Mouse (Mus musculus): Measurements from ENCODE around the gene Top3a. TPM values are rescaled to one million over a fixed set of nuclear protein-coding genes. Genes with fewer than 3 reads are reported as not detected.

The Top3a gene
- polyA plus RNA-seq, 1 experiment from 2014 or later = 8.2 TPM

DNA sequence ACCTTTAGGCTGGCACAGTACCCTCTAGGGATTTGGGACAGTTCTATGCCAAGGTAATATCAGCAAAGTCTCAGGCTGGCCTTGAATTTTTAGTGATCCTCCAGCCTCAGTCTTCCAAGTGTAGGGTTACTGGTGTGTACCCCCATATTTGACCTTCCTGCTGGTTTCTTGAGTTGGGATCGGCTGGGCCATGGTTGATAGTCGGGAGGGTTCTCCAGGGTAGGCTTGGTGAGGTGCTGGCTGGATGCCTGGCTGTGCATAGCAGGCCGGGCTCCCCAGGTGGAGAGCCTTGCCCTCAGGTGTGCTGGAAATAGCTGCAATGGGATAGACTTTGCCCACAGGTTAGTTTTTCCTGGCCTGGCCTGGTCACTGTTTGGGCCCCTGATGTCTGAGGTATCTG is 71.9 kb downstream of the Top3a start:
- Histone ChIP-seq H3K4me2 (ENCODE audit: low read length) (no peak overlapping the region), H3K27ac (no peak overlapping the region), H3K9me3 (replicated peaks; ENCODE audit: low read length) (no peaks in the 10 kb centered on the region), H3K9ac (ENCODE audit: low read depth, low read length) (no peak overlapping the region), H3K27me3 (ENCODE audit: insufficient read depth, low read length) (no peaks in the 10 kb centered on the region), H3K4me3 (replicated peaks; ENCODE audit: low read depth, low read length) (no peak overlapping the region), H3K36me3 (ENCODE audit: insufficient read depth, low read length) (peaks cover 28% of the 10 kb centered on the region), H3K4me1 (replicated peaks; ENCODE audit: insufficient read depth, low read length) (0 out of 2 replicates have a peak, but pooled peaks cover 4% of the 10 kb centered on the region)
- no peak for DNase-seq (ENCODE audit: low spot score)
- ATAC-seq (replicated peaks; ENCODE audit: low FRiP score, low read depth) = no peak
- TF ChIP-seq CTCF (IDR thresholded peaks at IDR 0.05; ENCODE audit: low read depth) = no peak
- 98% methylated on average over 3 of the region's 3 CpGs for WGBS

DNA sequence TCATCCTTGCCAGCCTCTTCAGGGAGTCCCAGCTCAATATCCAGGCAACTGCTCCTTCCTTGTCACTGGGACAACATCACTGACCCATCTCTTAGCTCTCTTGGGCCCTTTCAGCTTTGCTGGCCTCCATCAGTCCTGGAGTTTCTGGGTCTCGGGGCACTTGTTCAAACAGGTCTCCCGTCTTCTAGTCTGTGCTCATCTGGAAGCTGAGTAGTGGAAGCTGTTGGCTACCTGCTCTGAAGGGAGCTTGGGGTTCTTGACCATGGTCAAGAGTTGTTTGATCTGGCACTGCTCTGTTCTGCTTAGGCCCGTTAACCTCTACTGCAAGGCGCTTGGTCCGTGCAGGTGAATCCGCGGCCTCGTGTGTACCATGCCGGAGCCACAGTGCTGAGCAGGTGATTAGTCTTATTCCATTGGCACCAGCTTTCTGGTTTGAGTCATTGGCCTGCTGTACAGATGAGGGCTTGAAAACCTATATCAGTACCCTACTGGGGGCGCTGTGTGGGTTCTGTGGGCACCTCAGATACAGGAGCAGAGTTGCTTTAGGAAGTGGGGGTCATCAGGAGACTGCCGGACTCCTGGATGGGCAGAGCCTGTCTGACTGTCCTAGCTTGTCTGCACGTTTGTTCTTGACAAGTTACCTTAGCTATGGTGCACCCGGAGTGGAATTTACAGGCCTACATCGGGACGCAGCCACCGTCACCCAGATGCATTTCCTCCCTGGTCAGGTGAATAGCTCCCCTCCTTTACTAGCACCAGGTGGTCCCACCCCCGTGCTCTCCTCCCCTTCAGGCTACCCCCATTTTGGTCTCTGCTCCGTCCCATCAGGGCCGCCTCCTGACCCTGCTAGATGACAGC is 72.9 kb downstream of the Top3a start:
- WGBS = 94% methylated on average over 19 of the region's 19 CpGs
- H3K4me3 ChIP-seq (replicated peaks; ENCODE audit: low read depth, low read length) = no peak overlapping the region
- no peak for DNase-seq (ENCODE audit: low spot score)
- H3K9me3 ChIP-seq (replicated peaks; ENCODE audit: low read length) = no peaks in the 10 kb centered on the region
- 0 out of 2 replicates have a peak, but pooled peaks cover 4% of the 10 kb centered on the region for H3K4me1 ChIP-seq (replicated peaks; ENCODE audit: insufficient read depth, low read length)
- no peak overlapping the region for H3K4me2 ChIP-seq (ENCODE audit: low read length)
- no peak for TF ChIP-seq CTCF (IDR thresholded peaks at IDR 0.05; ENCODE audit: low read depth)
- H3K27ac ChIP-seq = no peak overlapping the region
- no peaks in the 10 kb centered on the region for H3K27me3 ChIP-seq (ENCODE audit: insufficient read depth, low read length)
- no peak for ATAC-seq (replicated peaks; ENCODE audit: low FRiP score, low read depth)
- H3K36me3 ChIP-seq (ENCODE audit: insufficient read depth, low read length) = peaks cover 18% of the 10 kb centered on the region
- H3K9ac ChIP-seq (ENCODE audit: low read depth, low read length) = no peak overlapping the region

DNA sequence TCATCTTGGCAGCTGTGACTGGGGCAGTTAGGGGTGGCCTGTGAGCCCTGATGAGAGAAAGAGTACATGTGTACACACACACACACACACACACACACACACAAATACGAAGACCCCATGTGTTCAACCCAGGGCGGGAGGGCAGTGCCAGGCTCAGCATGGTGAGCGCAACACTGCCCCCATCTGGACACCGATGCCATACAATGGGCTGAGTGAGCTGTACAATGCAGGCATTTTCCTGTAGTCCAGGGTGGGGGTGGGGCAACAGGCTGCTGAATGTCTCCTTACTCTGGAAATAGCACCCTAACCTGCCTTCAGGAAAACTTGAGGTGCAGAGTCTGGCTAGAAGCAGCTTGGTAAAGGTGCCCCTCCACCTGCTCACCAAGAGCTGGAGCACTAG is 74.0 kb downstream of the Top3a start:
- Histone ChIP-seq H3K4me2 (ENCODE audit: low read length) (no peak overlapping the region), H3K27ac (no peak overlapping the region), H3K36me3 (ENCODE audit: insufficient read depth, low read length) (0 out of 2 replicates have a peak, but pooled peaks cover 7% of the 10 kb centered on the region), H3K9ac (ENCODE audit: low read depth, low read length) (no peak overlapping the region), H3K27me3 (ENCODE audit: insufficient read depth, low read length) (no peaks in the 10 kb centered on the region), H3K9me3 (replicated peaks; ENCODE audit: low read length) (no peaks in the 10 kb centered on the region), H3K4me3 (replicated peaks; ENCODE audit: low read depth, low read length) (no peak overlapping the region), H3K4me1 (replicated peaks; ENCODE audit: insufficient read depth, low read length) (peaks cover 9% of the 10 kb centered on the region; the same call in 1 of the 2 replicates)
- peak; percentile 71 for DNase-seq (ENCODE audit: low spot score)
- peak; percentile 78 for TF ChIP-seq CTCF (IDR thresholded peaks at IDR 0.05; ENCODE audit: low read depth)
- WGBS = 47% methylated on average over 4 of the region's 4 CpGs
- no peak for ATAC-seq (replicated peaks; ENCODE audit: low FRiP score, low read depth)

DNA sequence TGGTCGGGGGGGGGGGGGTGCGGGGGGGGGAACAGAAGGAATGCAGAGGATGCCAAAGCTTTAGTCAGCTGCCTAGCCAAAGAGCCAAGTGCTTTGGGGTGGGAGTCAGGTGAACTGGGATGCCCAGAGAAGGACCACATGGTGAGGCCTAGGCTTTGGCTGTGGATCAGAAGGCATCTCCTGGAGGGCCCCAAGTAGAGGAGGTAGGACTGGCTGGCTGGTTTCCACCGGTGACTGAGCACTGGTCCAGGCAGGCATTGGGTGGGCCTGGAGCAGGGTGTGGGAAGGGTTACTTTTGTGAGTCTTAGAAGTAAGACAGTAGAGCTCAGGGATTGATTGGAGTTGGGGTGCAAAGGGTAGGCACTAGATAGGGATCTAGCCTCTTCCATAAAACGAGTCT is 75.6 kb downstream of the Top3a start:
- no peak overlapping the region for H3K9ac ChIP-seq (ENCODE audit: low read depth, low read length)
- H3K4me3 ChIP-seq (replicated peaks; ENCODE audit: low read depth, low read length) = no peak overlapping the region
- 0 out of 2 replicates have a peak, but pooled peaks cover 4% of the 10 kb centered on the region for H3K36me3 ChIP-seq (ENCODE audit: insufficient read depth, low read length)
- H3K4me1 ChIP-seq (replicated peaks; ENCODE audit: insufficient read depth, low read length) = peaks cover 9% of the 10 kb centered on the region; the same call in 1 of the 2 replicates
- H3K27ac ChIP-seq = no peak overlapping the region
- TF ChIP-seq CTCF (IDR thresholded peaks at IDR 0.05; ENCODE audit: low read depth) = no peak
- H3K9me3 ChIP-seq (replicated peaks; ENCODE audit: low read length) = no peaks in the 10 kb centered on the region
- no peak for ATAC-seq (replicated peaks; ENCODE audit: low FRiP score, low read depth)
- H3K27me3 ChIP-seq (ENCODE audit: insufficient read depth, low read length) = no peaks in the 10 kb centered on the region
- 65% methylated on average over 3 of the region's 4 CpGs for WGBS
- DNase-seq (ENCODE audit: low spot score) = no peak
- no peak overlapping the region for H3K4me2 ChIP-seq (ENCODE audit: low read length)

DNA sequence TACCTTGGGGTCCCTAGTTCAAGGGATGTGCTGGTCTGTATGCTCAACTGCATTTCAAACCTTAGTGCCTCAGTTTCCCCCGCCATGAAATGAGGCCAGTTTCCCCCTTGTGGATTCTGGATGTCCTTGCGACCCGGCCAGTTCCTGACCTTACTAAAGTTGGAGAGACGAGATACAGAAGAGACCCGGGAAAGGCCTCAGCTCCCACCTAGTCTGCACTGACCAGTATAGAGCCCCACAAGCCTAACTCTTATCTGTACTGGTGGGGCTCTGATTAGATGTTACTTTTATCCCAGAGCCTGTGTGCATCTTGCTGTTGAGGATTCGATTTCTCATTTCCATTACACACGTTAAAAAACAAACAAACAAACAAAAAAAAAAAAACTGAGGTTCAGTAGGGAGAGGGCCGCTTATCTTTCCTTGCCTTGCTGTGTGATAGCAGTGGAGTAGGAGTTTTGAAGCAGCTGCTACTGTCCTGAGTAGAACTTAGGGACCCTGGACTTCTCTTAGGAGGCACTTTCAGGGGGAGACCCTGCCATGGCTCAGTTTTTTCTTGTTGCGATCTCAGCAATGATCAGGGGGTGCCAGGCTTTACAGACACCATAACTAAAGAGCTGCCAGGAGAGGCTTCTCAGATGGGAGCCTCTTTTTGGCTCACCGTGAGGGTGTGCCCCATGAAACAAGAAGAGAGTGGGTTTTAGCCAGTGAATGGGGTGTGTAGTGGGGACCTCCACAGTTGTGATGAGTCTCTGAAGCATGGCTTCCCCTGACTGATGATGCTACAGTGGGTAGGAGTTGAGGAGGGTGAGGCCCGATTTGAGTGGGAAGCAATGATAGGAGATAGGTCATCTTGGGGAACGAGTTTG is 76.6 kb downstream of the Top3a start:
- H3K27ac ChIP-seq = no peak overlapping the region; the same call in 1 of the 2 replicates
- peak overlapping the region; percentile 82 for H3K4me3 ChIP-seq (replicated peaks; ENCODE audit: low read depth, low read length)
- H3K4me1 ChIP-seq (replicated peaks; ENCODE audit: insufficient read depth, low read length) = peaks cover 9% of the 10 kb centered on the region; the same call in 1 of the 2 replicates
- H3K9me3 ChIP-seq (replicated peaks; ENCODE audit: low read length) = no peaks in the 10 kb centered on the region
- TF ChIP-seq CTCF (IDR thresholded peaks at IDR 0.05; ENCODE audit: low read depth) = 0 out of 2 replicates have a peak, but pooled peaks have one; percentile 9
- H3K4me2 ChIP-seq (ENCODE audit: low read length) = peak overlapping the region; percentile 84
- peak; percentile 22 for DNase-seq (ENCODE audit: low spot score)
- peak overlapping the region; percentile 87 for H3K9ac ChIP-seq (ENCODE audit: low read depth, low read length)
- no peak for ATAC-seq (replicated peaks; ENCODE audit: low FRiP score, low read depth)
- 0 out of 2 replicates have a peak, but pooled peaks cover 4% of the 10 kb centered on the region for H3K36me3 ChIP-seq (ENCODE audit: insufficient read depth, low read length)
- WGBS = 24% methylated on average over 12 of the region's 12 CpGs
- no peaks in the 10 kb centered on the region for H3K27me3 ChIP-seq (ENCODE audit: insufficient read depth, low read length)

DNA sequence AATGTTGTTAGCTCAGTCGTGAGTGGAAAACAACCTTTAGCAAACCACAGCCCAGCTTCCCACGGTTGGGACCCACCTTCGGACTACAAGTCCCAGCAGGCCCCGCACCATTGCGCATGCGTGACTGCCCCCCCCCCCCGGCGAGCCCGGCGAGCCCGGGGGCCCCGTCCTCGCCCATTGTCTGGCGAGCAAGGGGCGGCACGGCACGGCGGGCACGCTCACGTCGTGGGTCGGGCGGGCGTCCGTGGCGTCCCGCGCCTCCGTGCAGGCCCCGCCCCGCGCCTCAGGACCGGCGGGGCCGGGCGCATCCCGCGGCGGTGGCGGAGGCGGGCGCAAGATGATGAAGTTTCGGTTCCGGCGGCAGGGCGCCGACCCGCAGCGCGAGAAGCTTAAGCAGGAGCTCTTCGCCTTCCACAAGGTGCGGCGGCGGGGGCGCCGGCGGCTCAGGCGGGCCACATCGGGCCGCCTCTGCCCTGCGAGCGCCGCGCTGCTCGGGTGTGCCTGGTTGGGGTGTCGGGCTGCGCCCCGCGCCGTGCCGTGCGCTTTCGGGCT is 77.6 kb downstream of the Top3a start, which contains the start of gene Llgl1:
Gene Llgl1, plus strand, starts transcription at position 200 of the 552 bp plus-strand sequence.
- H3K4me3 ChIP-seq (replicated peaks; ENCODE audit: low read depth, low read length) = peak within 1 kb of the TSS; percentile 82
- H3K4me2 ChIP-seq (ENCODE audit: low read length) = peak within 1 kb of the TSS; percentile 84
- peaks cover 9% of the 10 kb centered on the region; the same call in 1 of the 2 replicates for H3K4me1 ChIP-seq (replicated peaks; ENCODE audit: insufficient read depth, low read length)
- peak within 1 kb of the TSS; percentile 91 for H3K27ac ChIP-seq
- no peaks in the 10 kb centered on the region for H3K36me3 ChIP-seq (ENCODE audit: insufficient read depth, low read length)
- H3K9ac ChIP-seq (ENCODE audit: low read depth, low read length) = peak within 1 kb of the TSS; percentile 87
- DNase-seq (ENCODE audit: low spot score) (peak; percentile 86), ATAC-seq (replicated peaks; ENCODE audit: low FRiP score, low read depth) (peak; percentile 82)
- TF ChIP-seq CTCF (IDR thresholded peaks at IDR 0.05; ENCODE audit: low read depth) = no peak
- no peaks in the 10 kb centered on the region for H3K27me3 ChIP-seq (ENCODE audit: insufficient read depth, low read length)
- WGBS = under 1% methylated on average over 70 of the region's 73 CpGs
- H3K9me3 ChIP-seq (replicated peaks; ENCODE audit: low read length) = no peaks in the 10 kb centered on the region

All from kidney, postnatal 0 days (tissue).